Mouse (Mus musculus): ENCODE results near the gene Zswim4. TPM values are rescaled to one million over a fixed set of nuclear protein-coding genes. Genes with fewer than 3 reads are reported as not detected.

The Zswim4 gene
- polyA plus RNA-seq, 1 experiment from 2014 or later = 22.4 TPM

DNA sequence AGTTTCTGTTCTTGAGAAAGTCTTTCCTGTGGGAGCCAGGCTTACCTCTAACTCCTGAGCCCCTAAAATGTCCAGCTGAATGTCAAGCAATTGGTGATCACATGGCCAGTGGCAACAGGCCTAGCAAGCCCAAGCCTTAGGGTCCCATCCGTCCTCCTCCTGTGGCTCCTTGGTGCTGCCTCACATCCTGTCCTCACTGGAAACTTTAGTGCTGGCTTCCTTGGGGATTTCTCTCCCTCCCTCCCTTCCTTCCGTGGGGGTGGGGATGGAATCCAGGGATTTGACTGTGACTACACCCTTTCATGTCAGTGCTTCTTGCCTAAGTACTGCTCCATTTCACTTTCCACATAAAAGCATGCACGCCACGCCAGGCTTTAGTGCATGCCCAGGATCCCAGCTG, 47.3 kb downstream of the Zswim4 start:
- Histone ChIP-seq H3K4me2 (ENCODE audit: low read length) (no peak overlapping the region), H3K27ac (ENCODE audit: low read length) (no peak overlapping the region), H3K36me3 (ENCODE audit: control insufficient read depth, insufficient read depth, low read length) (no peaks in the 10 kb centered on the region), H3K4me3 (ENCODE audit: low read depth, low read length) (no peak overlapping the region), H3K27me3 (ENCODE audit: control insufficient read depth, insufficient read depth, low read depth, low read length) (peaks cover 6% of the 10 kb centered on the region), H3K9me3 (replicated peaks; ENCODE audit: control insufficient read depth, low read length, poor library complexity, severe bottlenecking) (no peaks in the 10 kb centered on the region), H3K4me1 (ENCODE audit: control insufficient read depth, insufficient read depth, low read length) (peaks cover 10% of the 10 kb centered on the region), H3K9ac (ENCODE audit: low read depth, low read length) (no peak overlapping the region)
- WGBS = 56% methylated on average over 4 of the region's 4 CpGs
- no peak for ATAC-seq

DNA sequence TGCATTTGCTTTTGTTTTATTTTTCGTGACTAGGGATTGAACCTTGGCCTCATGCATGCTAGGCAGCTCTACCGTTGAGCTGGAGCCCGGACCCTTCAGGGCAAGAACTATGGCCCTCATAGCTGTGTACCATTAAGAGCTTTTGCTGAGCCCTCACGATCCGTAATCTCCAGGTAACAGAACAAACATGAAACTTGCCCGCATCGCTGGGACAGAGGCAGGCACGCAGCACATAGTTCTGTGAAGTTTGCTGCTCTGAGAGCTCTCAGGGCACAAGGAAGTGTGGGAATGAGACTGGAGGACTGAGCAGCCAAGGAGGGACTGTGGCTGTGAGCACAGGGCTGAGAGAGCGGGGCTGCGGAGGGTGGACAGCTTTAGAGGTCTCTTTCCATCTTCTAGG, 48.2 kb downstream of the Zswim4 start:
- Histone ChIP-seq H3K4me2 (ENCODE audit: low read length) (no peak overlapping the region), H3K9ac (ENCODE audit: low read depth, low read length) (no peak overlapping the region)
- 89% methylated on average over 10 of the region's 10 CpGs for WGBS

GRCm38 (mm10) chr8:84187065-84187755, 49.6 kb downstream of the Zswim4 start:
- H3K4me3 ChIP-seq (ENCODE audit: low read depth, low read length) = peak overlapping the region; percentile 23; the same call in 1 of the 2 replicates
- no peak for ATAC-seq
- H3K27ac ChIP-seq (ENCODE audit: low read length) = no peak overlapping the region
- H3K4me2 ChIP-seq (ENCODE audit: low read length) = peak overlapping the region; percentile 54
- H3K27me3 ChIP-seq (ENCODE audit: control insufficient read depth, insufficient read depth, low read depth, low read length) = 0 out of 2 replicates have a peak, but pooled peaks cover 3% of the 10 kb centered on the region
- no peaks in the 10 kb centered on the region for H3K36me3 ChIP-seq (ENCODE audit: control insufficient read depth, insufficient read depth, low read length)
- no peaks in the 10 kb centered on the region for H3K9me3 ChIP-seq (replicated peaks; ENCODE audit: control insufficient read depth, low read length, poor library complexity, severe bottlenecking)
- 5% methylated on average over 21 of the region's 21 CpGs for WGBS
- H3K9ac ChIP-seq (ENCODE audit: low read depth, low read length) = 0 out of 2 replicates have a peak overlapping the region, but pooled peaks have one; percentile 5
- peaks cover 18% of the 10 kb centered on the region for H3K4me1 ChIP-seq (ENCODE audit: control insufficient read depth, insufficient read depth, low read length)

More for the DNA sequence above, 48.2 kb downstream of the Zswim4 start:
- peaks cover 6% of the 10 kb centered on the region for H3K27me3 ChIP-seq (ENCODE audit: control insufficient read depth, insufficient read depth, low read depth, low read length)
- H3K9me3 ChIP-seq (replicated peaks; ENCODE audit: control insufficient read depth, low read length, poor library complexity, severe bottlenecking) = no peaks in the 10 kb centered on the region
- ATAC-seq = no peak
- no peak overlapping the region for H3K4me3 ChIP-seq (ENCODE audit: low read depth, low read length)
- H3K4me1 ChIP-seq (ENCODE audit: control insufficient read depth, insufficient read depth, low read length) = peaks cover 15% of the 10 kb centered on the region
- H3K36me3 ChIP-seq (ENCODE audit: control insufficient read depth, insufficient read depth, low read length) = no peaks in the 10 kb centered on the region
- H3K27ac ChIP-seq (ENCODE audit: low read length) = no peak overlapping the region

- Histone ChIP-seq H3K9ac (ENCODE audit: low read depth, low read length) (0 out of 2 replicates have a peak overlapping the region, but pooled peaks have one; percentile 5), H3K27me3 (ENCODE audit: control insufficient read depth, insufficient read depth, low read depth, low read length) (0 out of 2 replicates have a peak, but pooled peaks cover 3% of the 10 kb centered on the region), H3K27ac (ENCODE audit: low read length) (no peak overlapping the region), H3K4me1 (ENCODE audit: control insufficient read depth, insufficient read depth, low read length) (peaks cover 23% of the 10 kb centered on the region), H3K9me3 (replicated peaks; ENCODE audit: control insufficient read depth, low read length, poor library complexity, severe bottlenecking) (no peaks in the 10 kb centered on the region), H3K36me3 (ENCODE audit: control insufficient read depth, insufficient read depth, low read length) (no peaks in the 10 kb centered on the region), H3K4me3 (ENCODE audit: low read depth, low read length) (peak overlapping the region; percentile 23; the same call in 1 of the 2 replicates), H3K4me2 (ENCODE audit: low read length) (peak overlapping the region; percentile 54)
- 1% methylated on average over 12 of the region's 12 CpGs for WGBS
- ATAC-seq = no peak
These were observed 50.3 kb downstream of the Zswim4 start for GRCm38 (mm10) chr8:84186547-84186946.

- no peak for ATAC-seq
- peak within 1 kb of the TSS; percentile 99 for H3K9ac ChIP-seq (ENCODE audit: low read depth, low read length)
- peak within 1 kb of the TSS; percentile 77 for H3K4me3 ChIP-seq (ENCODE audit: low read depth, low read length)
- no peaks in the 10 kb centered on the region for H3K36me3 ChIP-seq (ENCODE audit: control insufficient read depth, insufficient read depth, low read length)
- no peaks in the 10 kb centered on the region for H3K9me3 ChIP-seq (replicated peaks; ENCODE audit: control insufficient read depth, low read length, poor library complexity, severe bottlenecking)
- WGBS = 92% methylated on average over 7 of the region's 7 CpGs
- peak within 1 kb of the TSS; percentile 97 for H3K27ac ChIP-seq (ENCODE audit: low read length)
- H3K27me3 ChIP-seq (ENCODE audit: control insufficient read depth, insufficient read depth, low read depth, low read length) = 0 out of 2 replicates have a peak, but pooled peaks cover 3% of the 10 kb centered on the region
- peaks cover 37% of the 10 kb centered on the region for H3K4me1 ChIP-seq (ENCODE audit: control insufficient read depth, insufficient read depth, low read length)
- peak within 1 kb of the TSS; percentile 83 for H3K4me2 ChIP-seq (ENCODE audit: low read length)
These were observed 51.7 kb downstream of the Zswim4 start, which contains the start of gene Nanos3 for GRCm38 (mm10) chr8:84185117-84185516. Gene Nanos3, minus strand, starts transcription at chr8:84185217.

DNA sequence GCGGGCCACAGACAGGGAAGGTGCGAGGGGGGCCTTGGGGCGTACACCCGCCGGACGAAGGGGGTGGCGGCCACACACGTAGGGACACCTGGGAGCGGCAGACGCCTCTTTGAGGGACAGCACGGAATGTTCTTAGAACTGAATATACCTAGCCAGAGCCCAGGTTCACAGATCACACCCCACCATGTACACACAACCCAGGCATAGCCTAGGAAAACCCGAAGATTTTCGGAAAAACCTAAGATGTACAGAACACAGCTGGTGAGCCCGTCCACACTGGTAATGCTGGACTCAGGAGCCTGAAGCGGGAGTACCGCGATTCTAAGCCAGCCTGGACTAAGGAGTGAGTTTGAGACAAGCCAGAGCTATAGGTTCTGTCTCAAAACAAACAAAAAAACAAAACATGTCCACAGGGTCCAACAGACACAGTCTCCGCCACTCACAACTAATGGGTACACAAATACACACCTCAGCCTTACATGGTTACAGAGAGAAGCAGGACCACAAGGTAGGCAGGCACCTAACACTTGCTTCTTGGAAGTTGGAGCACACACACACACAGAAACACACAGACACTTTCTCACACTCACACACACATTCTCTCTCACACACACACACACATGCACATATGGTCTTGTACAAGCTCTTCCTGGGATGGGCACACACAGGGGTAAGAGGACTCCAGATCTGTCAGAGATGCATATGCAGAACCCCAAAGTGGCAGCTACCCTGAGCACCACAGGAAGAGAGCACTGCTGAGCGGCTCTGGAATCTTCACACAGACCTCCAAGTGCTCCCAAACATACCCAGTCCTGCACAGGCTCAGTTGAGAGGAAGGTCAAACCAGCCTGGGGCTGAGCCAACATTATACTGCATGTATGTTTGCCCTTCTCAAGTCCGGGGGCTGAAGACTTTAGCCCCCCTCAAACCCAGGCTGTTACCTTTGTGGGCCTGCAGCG, 52.5 kb downstream of the Zswim4 start:
- Histone ChIP-seq H3K27me3 (ENCODE audit: control insufficient read depth, insufficient read depth, low read depth, low read length) (0 out of 2 replicates have a peak, but pooled peaks cover 3% of the 10 kb centered on the region), H3K9me3 (replicated peaks; ENCODE audit: control insufficient read depth, low read length, poor library complexity, severe bottlenecking) (no peaks in the 10 kb centered on the region), H3K9ac (ENCODE audit: low read depth, low read length) (peak overlapping the region; percentile 99), H3K36me3 (ENCODE audit: control insufficient read depth, insufficient read depth, low read length) (no peaks in the 10 kb centered on the region), H3K4me1 (ENCODE audit: control insufficient read depth, insufficient read depth, low read length) (peaks cover 45% of the 10 kb centered on the region), H3K4me2 (ENCODE audit: low read length) (peak overlapping the region; percentile 83), H3K27ac (ENCODE audit: low read length) (peak overlapping the region; percentile 97), H3K4me3 (ENCODE audit: low read depth, low read length) (peak overlapping the region; percentile 77)
- ATAC-seq = peak; percentile 24; the same call in 1 of the 2 replicates
- 19% methylated on average over 21 of the region's 21 CpGs for WGBS

- Histone ChIP-seq H3K27me3 (ENCODE audit: control insufficient read depth, insufficient read depth, low read depth, low read length) (0 out of 2 replicates have a peak, but pooled peaks cover 3% of the 10 kb centered on the region), H3K4me3 (ENCODE audit: low read depth, low read length) (peak overlapping the region; percentile 77), H3K27ac (ENCODE audit: low read length) (peak overlapping the region; percentile 97), H3K4me1 (ENCODE audit: control insufficient read depth, insufficient read depth, low read length) (peaks cover 54% of the 10 kb centered on the region), H3K9ac (ENCODE audit: low read depth, low read length) (peak overlapping the region; percentile 99), H3K9me3 (replicated peaks; ENCODE audit: control insufficient read depth, low read length, poor library complexity, severe bottlenecking) (no peaks in the 10 kb centered on the region), H3K36me3 (ENCODE audit: control insufficient read depth, insufficient read depth, low read length) (no peaks in the 10 kb centered on the region), H3K4me2 (ENCODE audit: low read length) (peak overlapping the region; percentile 83)
- ATAC-seq = peak; percentile 61
- WGBS = under 1% methylated on average over 75 of the region's 87 CpGs
These were observed 53.4 kb downstream of the Zswim4 start for GRCm38 (mm10) chr8:84183261-84184084.

DNA sequence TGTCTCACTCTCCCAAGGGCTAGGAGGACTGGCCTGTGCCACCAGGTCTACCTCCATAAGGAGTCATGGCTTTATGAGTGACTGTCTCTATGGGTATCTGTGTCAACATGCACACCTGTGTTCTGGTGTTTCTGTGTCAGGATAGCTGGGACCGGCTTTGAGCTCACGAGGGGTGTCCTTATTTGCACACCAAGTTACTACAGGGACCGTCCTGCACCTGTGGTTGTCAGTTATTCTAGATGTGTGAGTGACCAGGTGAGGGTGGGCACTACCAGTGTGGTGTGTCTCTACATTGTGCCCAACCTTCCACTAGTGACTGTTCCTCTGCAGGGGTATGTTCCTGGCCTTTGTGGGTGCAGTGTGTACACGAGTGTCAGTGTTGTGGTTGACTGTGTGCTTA, 54.0 kb downstream of the Zswim4 start:
- WGBS = 35% methylated on average over 4 of the region's 4 CpGs
- Histone ChIP-seq H3K4me2 (ENCODE audit: low read length) (peak overlapping the region; percentile 83), H3K27me3 (ENCODE audit: control insufficient read depth, insufficient read depth, low read depth, low read length) (0 out of 2 replicates have a peak, but pooled peaks cover 3% of the 10 kb centered on the region), H3K9me3 (replicated peaks; ENCODE audit: control insufficient read depth, low read length, poor library complexity, severe bottlenecking) (no peaks in the 10 kb centered on the region), H3K4me3 (ENCODE audit: low read depth, low read length) (peak overlapping the region; percentile 77), H3K36me3 (ENCODE audit: control insufficient read depth, insufficient read depth, low read length) (no peaks in the 10 kb centered on the region), H3K9ac (ENCODE audit: low read depth, low read length) (peak overlapping the region; percentile 99), H3K27ac (ENCODE audit: low read length) (peak overlapping the region; percentile 97), H3K4me1 (ENCODE audit: control insufficient read depth, insufficient read depth, low read length) (peaks cover 55% of the 10 kb centered on the region)
- peak; percentile 20; the same call in 1 of the 2 replicates for ATAC-seq

All from midbrain, embryonic 16.5 days (tissue).